Mouse (Mus musculus) 416B (cell line): ENCODE results near the gene Evx2.

Source experiments
- DNase-seq: peaks from one replicate; pipeline ENCODE4 v3.0.0; 2011; ENCODE audit warnings: low read depth

Evx2 gene

GRCm38 (mm10) chr2:74617706-74618105, 41.7 kb downstream of the Evx2 start:
- no peak for DNase-seq

GRCm38 (mm10) chr2:74611406-74611805, 48.0 kb downstream of the Evx2 start:
- no peak for DNase-seq

DNA sequence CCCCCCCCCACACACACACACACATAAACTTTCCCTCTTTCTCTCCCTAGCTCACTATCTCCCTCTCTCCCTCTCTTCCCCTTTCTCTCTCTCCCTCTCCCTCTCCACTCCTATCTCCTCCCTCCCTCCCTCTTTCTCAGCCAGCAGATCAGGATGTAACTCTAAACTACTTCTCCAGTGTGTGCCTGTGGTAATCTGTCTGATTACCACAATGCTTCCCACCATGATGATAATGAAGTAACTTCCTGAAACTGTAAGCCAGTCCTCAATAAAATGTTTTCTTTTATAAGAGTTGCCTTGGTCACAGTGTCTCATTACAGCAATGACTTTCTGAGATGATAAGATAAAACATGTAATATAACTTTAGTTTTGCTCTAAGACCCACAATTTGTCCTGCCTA, 50.0 kb downstream of the Evx2 start:
- DNase-seq: peak; percentile 96

- DNase-seq: peak; percentile 94
Observed at GRCm38 (mm10) chr2:74606087-74606760, 53.1 kb downstream of the Evx2 start.

DNA sequence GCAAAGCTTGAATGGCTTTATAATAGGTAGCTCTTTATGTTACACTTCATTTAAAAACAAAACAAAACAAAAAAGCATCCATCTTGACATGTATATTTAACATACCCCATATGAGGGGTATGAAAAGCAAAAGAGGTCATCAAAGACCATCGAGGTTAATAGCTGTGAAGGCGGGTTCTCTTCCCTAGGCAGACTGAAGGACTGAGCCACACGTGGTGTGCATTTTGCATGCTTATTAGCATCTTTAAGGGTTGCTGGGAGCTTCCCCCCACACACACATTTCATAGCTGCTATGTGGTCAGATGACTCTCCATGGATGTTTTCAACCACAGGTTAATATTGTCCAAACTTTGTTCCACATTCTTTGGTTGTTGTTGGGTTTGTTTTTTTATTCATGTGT, 55.3 kb downstream of the Evx2 start:
- DNase-seq: no peak
